In the genomic region with DNA sequence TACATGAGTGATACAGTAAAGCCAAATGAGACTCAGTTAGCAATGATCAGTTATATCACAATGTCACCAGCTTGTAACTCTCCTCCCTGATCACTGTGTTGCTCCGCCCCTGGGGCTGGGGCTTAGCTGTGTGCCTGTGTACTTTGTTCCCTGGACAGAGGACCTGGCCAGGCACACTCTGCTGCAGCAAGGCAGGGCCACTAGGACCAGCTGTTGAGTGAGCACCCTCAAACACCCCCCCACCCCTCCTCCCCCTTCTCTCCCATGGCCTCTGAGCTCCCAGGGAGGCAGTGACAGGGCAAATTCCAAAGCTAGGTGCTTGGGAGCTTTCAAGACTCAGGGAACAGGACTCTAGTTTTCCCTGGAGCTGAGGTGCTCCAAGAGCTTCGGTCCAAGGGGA, we compare ENCODE assay signal across 10 mouse cellular contexts.
DNase-seq lines count a peak whose midpoint lies in the region; ATAC-seq and TF ChIP-seq lines count a peak whose summit lies in the region.
"Had no signal": no experiment of that assay in that cellular context is flagged by ENCODE, and none has a peak within 500 bp of the region (broad histone marks: within the 10 kb centered on the region; RNA-seq: fewer than 3 reads in every experiment).

No protein-coding gene starts in this region.

- no peak for DNase-seq in heart, adult 9 months (ENCODE audit: low spot score in 2 of 2)
- DNase-seq in embryonic facial prominence, embryonic 14.5 days (ENCODE audit: low spot score): no peak
- peak; percentile 82 to 86 for DNase-seq in kidney, postnatal 36 days
- no peak for DNase-seq in thymus, postnatal 4 days
- DNase-seq in embryo, embryonic 9.5 days (ENCODE audit: extremely low spot score): no peak
- no peak for DNase-seq in adrenal gland, adult (ENCODE audit: inconsistent age in 2 of 2, low spot score in 1 of 2)

- H3K27me3 ChIP-seq in heart, embryonic 16.5 days (ENCODE audit: control insufficient read depth, insufficient read depth, low read length): no peaks in the 10 kb centered on the region
- H3K27me3 ChIP-seq in embryonic facial prominence, embryonic 14.5 days (replicated peaks; ENCODE audit: control insufficient read depth, insufficient read depth, low read length): no peaks in the 10 kb centered on the region
- no peaks in the 10 kb centered on the region for H3K27me3 ChIP-seq in myocyte (ENCODE audit: control insufficient read depth, insufficient read depth, insufficient read length)

- H3K9ac ChIP-seq in heart, embryonic 16.5 days (ENCODE audit: low read length): peak overlapping the region; percentile 65
- no peak overlapping the region for H3K9ac ChIP-seq in embryonic facial prominence, embryonic 14.5 days (ENCODE audit: low read depth, low read length)
- H3K9ac ChIP-seq: forebrain, postnatal 0 days; hindbrain, embryonic 14.5 days had no signal

- no peak for TF ChIP-seq POLR2A in myocyte (IDR thresholded peaks at IDR 0.05; ENCODE audit: insufficient read length, low read depth)

- peaks cover 30% of the 10 kb centered on the region for H3K4me1 ChIP-seq in heart, embryonic 16.5 days (ENCODE audit: control insufficient read depth, insufficient read depth, low read length)
- H3K4me1 ChIP-seq in embryonic facial prominence, embryonic 14.5 days (ENCODE audit: control insufficient read depth, insufficient read depth, low read length): peaks cover 14% of the 10 kb centered on the region; the same call in 1 of the 2 replicates

- H3K36me3 ChIP-seq in heart, embryonic 16.5 days (ENCODE audit: control insufficient read depth, insufficient read depth): no peaks in the 10 kb centered on the region
- H3K36me3 ChIP-seq in embryonic facial prominence, embryonic 14.5 days (ENCODE audit: control insufficient read depth, insufficient read depth, low read length): no peaks in the 10 kb centered on the region
- no peaks in the 10 kb centered on the region for H3K36me3 ChIP-seq in myocyte (ENCODE audit: control insufficient read depth, insufficient read depth)

- no peak; the same call in 1 of the 2 replicates for ATAC-seq in heart, embryonic 16.5 days (replicated peaks; ENCODE audit: extremely low read depth, insufficient read depth, low FRiP score)
- ATAC-seq in embryonic facial prominence, embryonic 14.5 days (ENCODE audit: low read depth): no peak
- ATAC-seq: forebrain, postnatal 0 days had no signal

- H3ac ChIP-seq in myocyte (ENCODE audit: control insufficient read depth, insufficient read length): no peak overlapping the region

- WGBS in heart, embryonic 16.5 days: 69% methylated on average over 2 of the region's 2 CpGs
- WGBS in embryonic facial prominence, embryonic 14.5 days: 68% methylated on average over 2 of the region's 2 CpGs

- no peaks in the 10 kb centered on the region for H3K9me3 ChIP-seq in heart, embryonic 16.5 days (replicated peaks; ENCODE audit: control insufficient read depth, low read length)
- H3K9me3 ChIP-seq in embryonic facial prominence, embryonic 14.5 days (ENCODE audit: control insufficient read depth, low read length): no peaks in the 10 kb centered on the region

- no peak overlapping the region for H3K4me3 ChIP-seq in heart, embryonic 16.5 days (ENCODE audit: low read length)
- H3K4me3 ChIP-seq in embryonic facial prominence, embryonic 14.5 days (ENCODE audit: low read depth, low read length): no peak overlapping the region
- no peak overlapping the region for H3K4me3 ChIP-seq in myocyte

- no peaks in the 10 kb centered on the region for H3K79me2 ChIP-seq in myocyte (ENCODE audit: control insufficient read depth, insufficient read depth)

- H3K4me2 ChIP-seq in heart, embryonic 16.5 days (ENCODE audit: low read depth, low read length): no peak overlapping the region
- no peak overlapping the region for H3K4me2 ChIP-seq in embryonic facial prominence, embryonic 14.5 days (ENCODE audit: low read depth, low read length)
- H3K4me2 ChIP-seq in myocyte (ENCODE audit: low read depth): no peak overlapping the region

- H3K27ac ChIP-seq in heart, embryonic 16.5 days (ENCODE audit: low read length): peak overlapping the region; percentile 98
- peak overlapping the region; percentile 66 for H3K27ac ChIP-seq in embryonic facial prominence, embryonic 14.5 days (replicated peaks; ENCODE audit: low read depth, low read length)
- H3K27ac ChIP-seq: hindbrain, embryonic 14.5 days had no signal

TF ChIP-seq in myocyte, 11 proteins besides CTCF, POLR2A, EP300 and RAD21:
- TF ChIP-seq CEBPB (IDR thresholded peaks at IDR 0.05; ENCODE audit: insufficient read depth, poor library complexity, severe bottlenecking) (no peak), REST (IDR thresholded peaks at IDR 0.05; ENCODE audit: insufficient read depth, insufficient read length) (no peak), POLR2AphosphoS2 (IDR thresholded peaks at IDR 0.05; ENCODE audit: insufficient read length, low read depth) (no peak), MAX (IDR thresholded peaks at IDR 0.05; ENCODE audit: low read depth) (no peak), MYOD1 (IDR thresholded peaks at IDR 0.05; ENCODE audit: control insufficient read depth in 1 of 3, insufficient read length in 2 of 3, low read depth in 2 of 3) (peak in 1 of 3 experiments; percentile 58), USF1 (IDR thresholded peaks at IDR 0.05; ENCODE audit: low read depth) (no peak), MYOG (IDR thresholded peaks at IDR 0.05; ENCODE audit: control insufficient read depth in 1 of 3, insufficient read depth in 1 of 3, insufficient read length in 2 of 3, low read depth in 2 of 3) (peak in 2 of 3 experiments; percentile 52 to 60), SRF (IDR thresholded peaks at IDR 0.05; ENCODE audit: control insufficient read depth, insufficient read length, low read depth) (no peak), E2F4 (IDR thresholded peaks at IDR 0.05; ENCODE audit: insufficient read depth) (no peak), TCF3 (IDR thresholded peaks at IDR 0.05; ENCODE audit: insufficient read length, low read depth) (no peak), TCF12 (IDR thresholded peaks at IDR 0.05; ENCODE audit: insufficient read depth, poor library complexity, severe bottlenecking) (no peak)

Comparison
In these comparisons a context has a peak if more than half of its experiments do, and no peak if none do; other contexts are left out.
1. DNase-seq: peak in kidney, postnatal 36 days (2 of 2); none in heart, adult 9 months (0 of 2), embryonic facial prominence, embryonic 14.5 days (single experiment), thymus, postnatal 4 days (single experiment), embryo, embryonic 9.5 days (single experiment) and adrenal gland, adult (0 of 2).